11 mouse cellular contexts compared by ENCODE assay signal in the genomic region with DNA sequence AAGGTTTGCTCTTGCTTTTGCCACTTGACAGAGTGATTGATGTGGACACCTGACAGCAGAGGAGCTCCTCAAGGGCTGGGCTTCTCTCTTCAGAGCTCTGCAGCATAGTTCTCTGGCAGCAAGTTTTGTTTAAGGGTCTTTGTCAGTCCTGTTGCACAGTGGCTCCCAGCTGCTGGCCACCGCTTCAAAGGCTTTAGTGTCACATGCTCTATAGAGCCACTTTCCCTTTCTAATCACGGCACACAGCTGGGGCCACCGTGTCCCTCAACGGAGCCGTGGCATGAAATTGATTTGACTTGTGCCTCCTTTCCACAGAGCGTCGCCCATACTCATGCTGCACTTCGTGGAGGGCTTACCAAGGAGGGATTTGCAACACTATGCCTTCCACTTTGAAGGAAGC. TPM values are rescaled to one million over a fixed set of nuclear protein-coding genes. Genes with fewer than 3 reads are reported as not detected.
DNase-seq lines count a peak whose midpoint lies in the region; ATAC-seq and TF ChIP-seq lines count a peak whose summit lies in the region.
"Had no signal": no experiment of that assay in that cellular context is flagged by ENCODE, and none has a peak within 500 bp of the region (broad histone marks: within the 10 kb centered on the region; RNA-seq: fewer than 3 reads in every experiment).

No protein-coding gene starts in this region.

- TF ChIP-seq CTCF in lung, postnatal 0 days (IDR thresholded peaks at IDR 0.05): no peak
- no peak for TF ChIP-seq CTCF in lung, adult 2 months (IDR thresholded peaks at IDR 0.05; ENCODE audit: insufficient read depth, low read length)

- H3K9ac ChIP-seq in forebrain, embryonic 11.5 days (ENCODE audit: low read length): no peak overlapping the region
- no peak overlapping the region for H3K9ac ChIP-seq in lung, postnatal 0 days (replicated peaks; ENCODE audit: low read depth)

- peak; percentile 39; the same call in 1 of the 2 replicates for ATAC-seq in forebrain, embryonic 11.5 days (replicated peaks; ENCODE audit: low FRiP score)
- peak; percentile 28; the same call in 1 of the 2 replicates for ATAC-seq in lung, postnatal 0 days
- ATAC-seq in inflammation-experienced regulatory T-cells, adult 6 months: no peak

- H3K36me3 ChIP-seq in forebrain, embryonic 11.5 days (ENCODE audit: control insufficient read depth, insufficient read depth, low read length): peaks cover 18% of the 10 kb centered on the region
- H3K36me3 ChIP-seq in forebrain, embryonic 10.5 days (replicated peaks): peaks cover 99% of the 10 kb centered on the region
- H3K36me3 ChIP-seq in lung, postnatal 0 days (ENCODE audit: insufficient read depth, low read length): peaks cover 33% of the 10 kb centered on the region
- peaks cover 91% of the 10 kb centered on the region for H3K36me3 ChIP-seq in midbrain, embryonic 10.5 days

- no peak for DNase-seq in forebrain, embryonic 11.5 days (ENCODE audit: low spot score)
- no peak for DNase-seq in forebrain, embryonic 10.5 days (ENCODE audit: extremely low spot score, low spot score)
- DNase-seq in lung, postnatal 0 days (ENCODE audit: low spot score): peak; percentile 29
- no peak for DNase-seq in lung, adult 2 months
- peak; percentile 88 for DNase-seq in midbrain, embryonic 10.5 days (ENCODE audit: low spot score)
- DNase-seq in retina, postnatal 1 day: peak; percentile 11
- DNase-seq in layer of hippocampus, adult 11-12 months (ENCODE audit: low spot score): no peak
- DNase-seq: kidney, postnatal 14 days; thymus, postnatal 14 days had no signal

- H3K27me3 ChIP-seq in forebrain, embryonic 11.5 days (ENCODE audit: control insufficient read depth, insufficient read depth, low read length): no peaks in the 10 kb centered on the region
- no peaks in the 10 kb centered on the region for H3K27me3 ChIP-seq in forebrain, embryonic 10.5 days (ENCODE audit: poor library complexity, severe bottlenecking)
- H3K27me3 ChIP-seq in lung, postnatal 0 days (replicated peaks; ENCODE audit: insufficient read depth, low read length): no peaks in the 10 kb centered on the region
- H3K27me3 ChIP-seq in midbrain, embryonic 10.5 days (ENCODE audit: low read depth, poor library complexity, severe bottlenecking): no peaks in the 10 kb centered on the region

- no peak overlapping the region for H3K4me2 ChIP-seq in forebrain, embryonic 11.5 days (ENCODE audit: low read depth, low read length, severe bottlenecking)
- no peak overlapping the region for H3K4me2 ChIP-seq in lung, postnatal 0 days (replicated peaks; ENCODE audit: low read depth, low read length)

- H3K9me3 ChIP-seq in forebrain, embryonic 11.5 days (ENCODE audit: control insufficient read depth, low read length): no peaks in the 10 kb centered on the region
- H3K9me3 ChIP-seq in forebrain, embryonic 10.5 days: no peaks in the 10 kb centered on the region
- no peaks in the 10 kb centered on the region for H3K9me3 ChIP-seq in lung, postnatal 0 days (ENCODE audit: low read length)
- H3K9me3 ChIP-seq in midbrain, embryonic 10.5 days (replicated peaks): no peaks in the 10 kb centered on the region; the same call in 1 of the 2 replicates

- 48% methylated on average over 8 of the region's 8 CpGs for WGBS in forebrain, embryonic 11.5 days
- 65% methylated on average over 8 of the region's 8 CpGs for WGBS in forebrain, embryonic 10.5 days
- WGBS in lung, postnatal 0 days: 63% methylated on average over 8 of the region's 8 CpGs
- 70% methylated on average over 8 of the region's 8 CpGs for WGBS in lung, adult 2 months
- WGBS in midbrain, embryonic 10.5 days: 44% methylated on average over 8 of the region's 8 CpGs

- no peak for TF ChIP-seq POLR2A in lung, adult 2 months (IDR thresholded peaks at IDR 0.05; ENCODE audit: borderline replicate concordance, extremely low read depth, low read depth, low read length)

- H3K4me1 ChIP-seq in forebrain, embryonic 11.5 days (replicated peaks; ENCODE audit: control insufficient read depth, insufficient read depth, low read length): no peaks in the 10 kb centered on the region
- peaks cover 13% of the 10 kb centered on the region; the same call in 1 of the 2 replicates for H3K4me1 ChIP-seq in forebrain, embryonic 10.5 days
- no peaks in the 10 kb centered on the region for H3K4me1 ChIP-seq in lung, postnatal 0 days (ENCODE audit: insufficient read depth, low read depth, low read length)
- H3K4me1 ChIP-seq in lung, adult 2 months (ENCODE audit: control insufficient read depth, insufficient read depth, low read length): no peaks in the 10 kb centered on the region; the same call in 1 of the 2 replicates
- H3K4me1 ChIP-seq in midbrain, embryonic 10.5 days: peaks cover 62% of the 10 kb centered on the region

- H3K4me3 ChIP-seq in forebrain, embryonic 11.5 days (ENCODE audit: low read depth, low read length): no peak overlapping the region
- H3K4me3 ChIP-seq in forebrain, embryonic 10.5 days: no peak overlapping the region
- no peak overlapping the region for H3K4me3 ChIP-seq in lung, postnatal 0 days (ENCODE audit: low read depth, low read length)
- no peak overlapping the region for H3K4me3 ChIP-seq in lung, adult 2 months (replicated peaks; ENCODE audit: extremely low read depth, low read depth, low read length)
- no peak overlapping the region for H3K4me3 ChIP-seq in midbrain, embryonic 10.5 days

- H3K27ac ChIP-seq in forebrain, embryonic 11.5 days (ENCODE audit: low read depth, low read length): no peak overlapping the region
- H3K27ac ChIP-seq in forebrain, embryonic 10.5 days: no peak overlapping the region
- no peak overlapping the region for H3K27ac ChIP-seq in lung, postnatal 0 days (ENCODE audit: low read length)
- H3K27ac ChIP-seq in midbrain, embryonic 10.5 days (replicated peaks): peak overlapping the region; percentile 72
- H3K27ac ChIP-seq: macrophage had no signal

- no peak for TF ChIP-seq EP300 in lung, postnatal 0 days (IDR thresholded peaks at IDR 0.05)

RNA-seq across cellular contexts. Expression of a gene that starts 25.0 kb away (rescaled TPM):
- 1,921 and 2,020 TPM in 2 replicates for polyA plus RNA-seq in forebrain, embryonic 11.5 days (2014; fragmentation: Nextera tagmentation; extraction: Ambion mirVana)
- polyA plus RNA-seq in forebrain, embryonic 10.5 days (2016; fragmentation: Nextera tagmentation; extraction: Ambion mirVana): 1,643 and 1,661 TPM in 2 replicates
- 616 and 682 TPM in 2 replicates for polyA plus RNA-seq in lung, postnatal 0 days (2015; fragmentation: Nextera tagmentation; extraction: Ambion mirVana)
- 34.7 and 38.2 TPM in 2 replicates for polyA plus RNA-seq in lung, adult 2 months (2012; rRNA removed)
- 1,399 and 1,420 TPM in 2 replicates for polyA plus RNA-seq in midbrain, embryonic 10.5 days (2016; fragmentation: Nextera tagmentation; extraction: Ambion mirVana)
- 1,000 to 10,000 TPM in 1 of 3 experiments, 100 to 1,000 TPM in 2; 359 to 1,026 (median 583) TPM for polyA plus RNA-seq in inflammation-experienced regulatory T-cells, adult 6 months (2017; shearing (Covaris generic))

RNA-seq across cellular contexts. Expression of a gene that starts 25.2 kb away (rescaled TPM):
- polyA plus RNA-seq in forebrain, embryonic 11.5 days (2014; fragmentation: Nextera tagmentation; extraction: Ambion mirVana): 71.2 and 74.9 TPM in 2 replicates
- 73.3 and 76.2 TPM in 2 replicates for polyA plus RNA-seq in forebrain, embryonic 10.5 days (2016; fragmentation: Nextera tagmentation; extraction: Ambion mirVana)
- polyA plus RNA-seq in lung, postnatal 0 days (2015; fragmentation: Nextera tagmentation; extraction: Ambion mirVana): 17.5 and 18.2 TPM in 2 replicates
- 6.2 and 10.5 TPM in 2 replicates for polyA plus RNA-seq in lung, adult 2 months (2012; rRNA removed)
- polyA plus RNA-seq in midbrain, embryonic 10.5 days (2016; fragmentation: Nextera tagmentation; extraction: Ambion mirVana): 71.6 and 73.8 TPM in 2 replicates
- 10 to 100 TPM; 33.6 to 38.3 (median 34.7) TPM for polyA plus RNA-seq in inflammation-experienced regulatory T-cells, adult 6 months (2017; shearing (Covaris generic))

RNA-seq across cellular contexts. Expression of a gene that starts 55.2 kb away (rescaled TPM):
- polyA plus RNA-seq in forebrain, embryonic 11.5 days (2014; fragmentation: Nextera tagmentation; extraction: Ambion mirVana): 4.5 and 4.7 TPM in 2 replicates
- 2.6 and 3.9 TPM in 2 replicates for polyA plus RNA-seq in forebrain, embryonic 10.5 days (2016; fragmentation: Nextera tagmentation; extraction: Ambion mirVana)
- polyA plus RNA-seq in lung, postnatal 0 days (2015; fragmentation: Nextera tagmentation; extraction: Ambion mirVana): 59.6 and 76.9 TPM in 2 replicates
- 65.9 and 104 TPM in 2 replicates for polyA plus RNA-seq in lung, adult 2 months (2012; rRNA removed)
- 4.8 and 6.2 TPM in 2 replicates for polyA plus RNA-seq in midbrain, embryonic 10.5 days (2016; fragmentation: Nextera tagmentation; extraction: Ambion mirVana)
- 1 to 10 TPM in 2 of 3 experiments, not detected in 1; 2.0 to 4.7 TPM for polyA plus RNA-seq in inflammation-experienced regulatory T-cells, adult 6 months (2017; shearing (Covaris generic))

Comparison
In these comparisons a context has a peak if more than half of its experiments do, and no peak if none do; other contexts are left out.
1. DNase-seq: peak in lung, postnatal 0 days (single experiment), midbrain, embryonic 10.5 days (single experiment) and retina, postnatal 1 day (single experiment); none in forebrain, embryonic 11.5 days (single experiment), forebrain, embryonic 10.5 days (single experiment), lung, adult 2 months (single experiment) and layer of hippocampus, adult 11-12 months (single experiment).